Mouse (Mus musculus) G1E (cell line): ENCODE results near the gene C1qbp.

Source experiments
- CTCF ChIP-seq: IDR thresholded peaks from 2 replicates; pipeline ENCODE4 v1.5.1; 2012; ENCODE audit warnings: low read depth, low read length, inconsistent platforms, mixed read lengths
- POLR2AphosphoS5 ChIP-seq: IDR thresholded peaks from 2 replicates; pipeline ENCODE4 v1.6.1; 2012; ENCODE audit warnings: low read depth, low read length, inconsistent platforms; ENCODE audit not compliant: insufficient replicate concordance
- TAL1 ChIP-seq: conservative IDR thresholded peaks from 2 replicates; pipeline ENCODE4 v1.6.1; 2012; ENCODE audit warnings: low read depth, low read length, inconsistent platforms, mixed read lengths

- TF ChIP-seq CTCF = no peak
- TF ChIP-seq POLR2AphosphoS5 = no peak
- TF ChIP-seq TAL1 = no peak
These were observed 12.8 kb downstream of the C1qbp start, which contains the start of the genes Nup88 and Rpain for GRCm38 (mm10) chr11:70969821-70970559.
